Mouse (Mus musculus) CH12.LX (cell line): ENCODE measurements around the gene Nudt16l1. TPM values are rescaled to one million over a fixed set of nuclear protein-coding genes. Genes with fewer than 3 reads are reported as not detected.

Experiments used
- DNase-seq: peaks from one replicate; pipeline ENCODE4 v3.0.0-alpha.2; 2013; ENCODE audit errors: extremely low read depth
- H3K27ac ChIP-seq: 2 replicates; pipeline ENCODE4 v1.5.1; 2012; ENCODE audit warnings: low read depth, mild to moderate bottlenecking, control low read depth, moderate library complexity; ENCODE audit not compliant: insufficient read depth
- H3K27me3 ChIP-seq: replicated peaks from 2 replicates; pipeline ENCODE3; 2012; ENCODE audit warnings: inconsistent platforms
- H3K36me3 ChIP-seq, 2 experiments: replicated peaks in 1 of 2; 2 replicates each; pipeline versions ENCODE3 to v1.6.1; 2012; ENCODE audit warnings: inconsistent platforms in 1 of 2, low read length in 1 of 2, mild to moderate bottlenecking in 1 of 2, mixed read lengths in 1 of 2, moderate library complexity in 1 of 2; ENCODE audit not compliant: control insufficient read depth in 1 of 2, insufficient read depth in 1 of 2
- H3K4me1 ChIP-seq, 2 experiments: 2 replicates each; pipeline ENCODE4 v1.6.1; 2012; ENCODE audit warnings: inconsistent platforms in 1 of 2, moderate library complexity in 1 of 2; ENCODE audit not compliant: insufficient read depth in 2 of 2, control insufficient read depth in 1 of 2
- H3K4me2 ChIP-seq: 2 replicates; pipeline ENCODE4 v1.6.1; 2012; ENCODE audit warnings: low read depth, mild to moderate bottlenecking, control low read depth; ENCODE audit not compliant: poor library complexity, insufficient read depth, severe bottlenecking
- H3K4me3 ChIP-seq, 3 experiments: fragments of 150-350 bp in 1 of 3; sonication (generic) in 1 of 3; replicated peaks in 1 of 3; 2 replicates each; pipeline versions ENCODE3 to v1.5.1; 2011 to 2012; ENCODE audit warnings: low read depth in 2 of 3, low read length in 2 of 3, mild to moderate bottlenecking in 2 of 3, moderate library complexity in 2 of 3, control low read depth in 1 of 3, improper control_type of control experiment in 1 of 3, inconsistent platforms in 1 of 3, mixed read lengths in 1 of 3; ENCODE audit not compliant: poor library complexity in 1 of 3
- H3K79me2 ChIP-seq: replicated peaks from 2 replicates; pipeline ENCODE4 v1.6.1; 2012; ENCODE audit warnings: mild to moderate bottlenecking, moderate library complexity; ENCODE audit not compliant: control insufficient read depth, poor library complexity, insufficient read depth, severe bottlenecking; ENCODE audit errors: extremely low read depth
- H3K9ac ChIP-seq: 2 replicates; pipeline ENCODE4 v1.6.1; 2012; ENCODE audit warnings: low read depth, mild to moderate bottlenecking, control low read depth, moderate library complexity; ENCODE audit not compliant: insufficient read depth
- H3K9me3 ChIP-seq: replicated peaks from 2 replicates; pipeline ENCODE3; 2012; ENCODE audit warnings: low read length, inconsistent platforms, mixed read lengths
- BHLHE40 ChIP-seq: IDR thresholded peaks from 2 replicates; pipeline ENCODE4 v1.6.1; 2011; ENCODE audit warnings: mild to moderate bottlenecking, low read depth, low read length, improper control_type of control experiment
- ELF1 ChIP-seq: IDR thresholded peaks from 2 replicates; pipeline ENCODE4 v1.6.1; 2014; ENCODE audit warnings: low read depth, mild to moderate bottlenecking, inconsistent platforms, low read length, improper control_type of control experiment
- EP300 ChIP-seq: IDR thresholded peaks from 2 replicates; pipeline ENCODE4 v1.6.1; 2011; ENCODE audit warnings: low read length, improper control_type of control experiment
- ETS1 ChIP-seq: conservative IDR thresholded peaks from 2 replicates; pipeline ENCODE4 v1.6.1; 2012; ENCODE audit warnings: low read depth, mild to moderate bottlenecking, inconsistent platforms, low read length, improper control_type of control experiment, moderate library complexity
- GABPA ChIP-seq: IDR thresholded peaks from 2 replicates; pipeline ENCODE4 v1.6.1; 2012; ENCODE audit warnings: low read depth, low read length, improper control_type of control experiment, inconsistent platforms; ENCODE audit not compliant: insufficient replicate concordance
- HCFC1 ChIP-seq: IDR thresholded peaks from 2 replicates; pipeline ENCODE4 v1.6.1; 2012; ENCODE audit warnings: low read depth, mild to moderate bottlenecking, inconsistent platforms, low read length, improper control_type of control experiment
- KAT2A ChIP-seq: IDR thresholded peaks from 2 replicates; pipeline ENCODE4 v1.6.1; 2012; ENCODE audit warnings: low read length, improper control_type of control experiment, inconsistent platforms; ENCODE audit not compliant: insufficient replicate concordance
- MAX ChIP-seq: IDR thresholded peaks from 2 replicates; pipeline ENCODE4 v1.6.1; 2011; ENCODE audit warnings: low read length, improper control_type of control experiment
- MAZ ChIP-seq: IDR thresholded peaks from 2 replicates; pipeline ENCODE4 v1.6.1; 2012; ENCODE audit warnings: low read depth, mild to moderate bottlenecking, inconsistent platforms, low read length, improper control_type of control experiment, moderate library complexity
- MEF2A ChIP-seq: IDR thresholded peaks from 2 replicates; pipeline ENCODE4 v1.6.1; 2014; ENCODE audit warnings: low read depth, mild to moderate bottlenecking, inconsistent platforms, low read length, improper control_type of control experiment, borderline replicate concordance
- MXI1 ChIP-seq: IDR thresholded peaks from 2 replicates; pipeline ENCODE4 v1.6.1; 2011; ENCODE audit warnings: mild to moderate bottlenecking, low read depth, low read length, improper control_type of control experiment
- NELFE ChIP-seq: IDR thresholded peaks from 2 replicates; pipeline ENCODE4 v1.6.1; 2011; ENCODE audit warnings: low read depth, low read length, improper control_type of control experiment
- POLR2A ChIP-seq: IDR thresholded peaks from 2 replicates; pipeline ENCODE4 v1.6.1; 2011; ENCODE audit warnings: low read depth, mild to moderate bottlenecking, improper control_type of control experiment, low read length
- POLR2AphosphoS2 ChIP-seq: IDR thresholded peaks from 2 replicates; pipeline ENCODE4 v1.6.1; 2011; ENCODE audit warnings: low read depth, low read length, improper control_type of control experiment
- RAD21 ChIP-seq: IDR thresholded peaks from 2 replicates; pipeline ENCODE4 v1.6.1; 2011; ENCODE audit warnings: low read depth, mild to moderate bottlenecking, low read length, improper control_type of control experiment, moderate library complexity
- SMC3 ChIP-seq: IDR thresholded peaks from 2 replicates; pipeline ENCODE4 v1.6.1; 2011; ENCODE audit warnings: low read depth, low read length, improper control_type of control experiment
- TBP ChIP-seq: conservative IDR thresholded peaks from 2 replicates; pipeline ENCODE4 v1.6.1; 2011; ENCODE audit warnings: low read depth, low read length, improper control_type of control experiment
- USF1 ChIP-seq: IDR thresholded peaks from 2 replicates; pipeline ENCODE4 v1.6.1; 2014; ENCODE audit warnings: low read depth, mild to moderate bottlenecking, inconsistent platforms, low read length, improper control_type of control experiment
- ZC3H11A ChIP-seq: IDR thresholded peaks from 2 replicates; pipeline ENCODE4 v1.6.1; 2012; ENCODE audit warnings: low read depth, mild to moderate bottlenecking, inconsistent platforms, low read length, improper control_type of control experiment
- ZKSCAN1 ChIP-seq: IDR thresholded peaks from 2 replicates; pipeline ENCODE4 v1.6.1; 2012; ENCODE audit warnings: low read depth, inconsistent platforms, low read length, improper control_type of control experiment, borderline replicate concordance
- ZNF384 ChIP-seq: IDR thresholded peaks from 2 replicates; pipeline ENCODE4 v1.6.1; 2012; ENCODE audit warnings: low read depth, low read length, improper control_type of control experiment, inconsistent platforms
- dilution Hi-C: fragments of 300-500 bp; cut with MboI; formaldehyde crosslinking; loops from 2 replicates; pipeline ENCODE4 v1.14.3; 2020; ENCODE audit warnings: low sequenced_read_pairs; ENCODE audit not compliant: extremely low pct_unique_long_range_greater_than_20kb, extremely low pct_ligation_motif_present
- in situ Hi-C: fragments of 300-500 bp; cut with MboI; formaldehyde crosslinking; loops from 3 replicates; pipeline ENCODE4 v1.14.3; 2019; ENCODE audit warnings: low sequenced_read_pairs, low pct_ligation_motif_present, low pct_unique_long_range_greater_than_20kb, mixed read lengths
- polyA plus RNA-seq: library from polyadenylated mRNA; unstranded; fragments of >175 nt; gene quantifications from 2 replicates; pipeline ENCODE4 v1.2.1, GENCODE M21; 2012; ENCODE audit warnings: low read depth; ENCODE audit not compliant: insufficient read length
- total RNA-seq, 2 experiments: library from RNA; depleted of rRNA; stranded (reverse); fragments of 300-350 nt in 1 of 2; fragments of >200 nt in 1 of 2; gene quantifications; 2 replicates each; pipeline ENCODE4 v1.2.3; 2012 to 2014

The Nudt16l1 gene
- total and polyA plus RNA-seq, 3 experiments = 36.3 to 101 (median 65.7) TPM

DNA sequence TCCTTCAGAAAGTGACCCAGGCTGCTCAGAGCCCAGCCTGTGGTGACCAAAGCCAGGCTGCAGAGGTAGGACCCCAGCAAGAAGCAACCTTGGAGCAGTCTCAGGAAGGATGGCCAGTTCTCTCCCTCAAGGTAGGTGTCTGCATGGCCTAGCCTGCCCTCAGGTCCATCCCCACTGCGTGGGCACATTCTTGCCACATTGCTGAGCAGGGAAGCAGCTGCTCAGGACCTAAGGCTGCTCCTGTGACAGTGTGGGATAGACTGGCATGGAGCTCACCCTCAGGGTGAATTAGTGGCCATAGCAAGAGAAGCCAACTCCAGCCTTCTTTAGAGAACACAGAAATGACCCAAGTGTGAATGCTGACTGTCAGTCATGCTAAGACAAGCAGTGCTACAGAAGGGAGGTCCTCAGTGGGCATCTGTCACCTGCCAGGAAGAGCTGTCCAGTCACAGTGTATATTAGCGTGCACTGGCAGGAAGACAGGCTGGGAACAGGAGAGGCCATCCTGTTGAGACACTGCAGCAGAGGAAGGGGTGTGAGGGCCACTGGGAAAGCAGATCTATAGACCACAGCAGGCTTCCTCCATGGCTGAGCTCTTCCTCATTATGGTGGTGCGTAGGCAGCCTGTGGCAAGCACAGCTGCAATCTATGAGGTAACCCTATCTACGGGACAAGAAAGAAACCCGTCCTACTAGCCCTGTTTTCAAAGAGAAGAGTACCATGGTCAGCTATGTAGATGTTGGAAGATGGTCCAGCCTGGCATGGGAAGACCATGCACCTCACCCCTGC, 30.7 kb downstream of the Nudt16l1 start:
- peak; percentile 32 for DNase-seq
- Histone ChIP-seq H3K9ac (no peak overlapping the region), H3K27me3 (no peaks in the 10 kb centered on the region), H3K36me3 (peaks cover 0 to 8% of the 10 kb centered on the region in 2 experiments), H3K4me2 (no peak overlapping the region), H3K4me3 (no peak overlapping the region)
- TF ChIP-seq BHLHE40 (no peak), ZKSCAN1 (no peak), POLR2A (no peak), MEF2A (no peak), EP300 (no peak), MXI1 (no peak), TBP (no peak), ETS1 (no peak)
- TF ChIP-seq, all 38 proteins: peak for 0
- peaks cover 6 to 40% of the 10 kb centered on the region in 2 experiments; a peak in 3 of 4 replicates for H3K4me1 ChIP-seq
- dilution Hi-C loops = no loop called here
- no peaks in the 10 kb centered on the region for H3K79me2 ChIP-seq
- no peaks in the 10 kb centered on the region for H3K9me3 ChIP-seq
- H3K27ac ChIP-seq = no peak overlapping the region; the same call in 1 of the 2 replicates
- in situ Hi-C loops = loop anchor here (5.0 kb wide), 1 partner anchor 38 kb away; the partner anchor contains the start of gene Smim22

GRCm38 (mm10) chr16:4971626-4972025, 33.1 kb downstream of the Nudt16l1 start:
- Histone ChIP-seq H3K9ac (no peak overlapping the region), H3K9me3 (no peaks in the 10 kb centered on the region), H3K4me2 (no peak overlapping the region)
- TF ChIP-seq ELF1 (no peak), ZC3H11A (no peak), MAZ (no peak), MXI1 (no peak), HCFC1 (no peak), MAX (no peak), ZKSCAN1 (no peak), SMC3 (no peak), ZNF384 (no peak), GABPA (no peak), KAT2A (no peak), POLR2AphosphoS2 (no peak), USF1 (no peak), NELFE (no peak), RAD21 (no peak)
- TF ChIP-seq, all 38 proteins: peak for 0
- no peak for DNase-seq
- Histone ChIP-seq H3K4me3 (no peak overlapping the region), H3K27me3 (no peaks in the 10 kb centered on the region), H3K36me3 (peaks cover 0 to 2% of the 10 kb centered on the region in 2 experiments), H3K79me2 (no peaks in the 10 kb centered on the region), H3K4me1 (peaks cover 6 to 34% of the 10 kb centered on the region in 2 experiments; a peak in 3 of 4 replicates), H3K27ac (no peak overlapping the region)
- dilution Hi-C loops = no loop called here
- in situ Hi-C loops = no loop called here
